Mouse (Mus musculus) embryonic facial prominence, embryonic 14.5 days (tissue): ENCODE data around the gene Apopt1. TPM values are rescaled to one million over a fixed set of nuclear protein-coding genes. Genes with fewer than 3 reads are reported as not detected.

Experiments
- ATAC-seq: fragments of 200-750 bp; cut with Nextera tagmentation; 2 replicates; pipeline ENCODE4 v1.8.0; 2017; ENCODE audit warnings: low read depth, moderate number of reproducible peaks, moderate TSS enrichment
- DNase-seq: peaks from one replicate; pipeline ENCODE4 v3.0.0-alpha.2; 2015; ENCODE audit warnings: low spot score
- H3K27ac ChIP-seq: fragments of 300-500 bp; sonication (generic); replicated peaks from 2 replicates; pipeline ENCODE4 v1.5.1; 2014; ENCODE audit warnings: low read depth, mild to moderate bottlenecking, low read length, moderate library complexity
- H3K27me3 ChIP-seq: fragments of 300-500 bp; sonication (generic); replicated peaks from 2 replicates; pipeline ENCODE4 v1.6.1; 2014; ENCODE audit warnings: low read length; ENCODE audit not compliant: control insufficient read depth, insufficient read depth
- H3K36me3 ChIP-seq: fragments of 300-500 bp; sonication (generic); 2 replicates; pipeline ENCODE4 v1.6.1; 2014; ENCODE audit warnings: low read length, mixed read lengths; ENCODE audit not compliant: control insufficient read depth, insufficient read depth
- H3K4me1 ChIP-seq: fragments of 300-500 bp; sonication (generic); 2 replicates; pipeline ENCODE4 v1.6.1; 2014; ENCODE audit warnings: antibody characterized with exemption, low read length; ENCODE audit not compliant: control insufficient read depth, insufficient read depth
- H3K4me2 ChIP-seq: fragments of 300-500 bp; sonication (generic); 2 replicates; pipeline ENCODE4 v1.6.1; 2014; ENCODE audit warnings: low read depth, mild to moderate bottlenecking, low read length, moderate library complexity, mixed read lengths
- H3K4me3 ChIP-seq: fragments of 300-500 bp; sonication (generic); 2 replicates; pipeline ENCODE4 v1.5.1; 2014; ENCODE audit warnings: low read depth, mild to moderate bottlenecking, low read length
- H3K9ac ChIP-seq: fragments of 300-500 bp; sonication (generic); 2 replicates; pipeline ENCODE4 v1.6.1; 2014; ENCODE audit warnings: low read depth, mild to moderate bottlenecking, low read length, moderate library complexity, mixed read lengths
- H3K9me3 ChIP-seq: fragments of 300-500 bp; sonication (generic); 2 replicates; pipeline ENCODE4 v1.6.1; 2016; ENCODE audit warnings: low read length; ENCODE audit not compliant: control insufficient read depth
- WGBS: fragments of 180-500 bp; shearing (Covaris S2); extraction: QIAGEN DNeasy Blood & Tissue Kit; methylation state at CpG from one replicate; pipeline ENCODE4 v1.1.7; 2014; 5-methylcytosine and 5-hydroxymethylcytosine counted together
- polyA plus RNA-seq: library from polyadenylated mRNA; unstranded; fragments of >200 nt; fragmentation: Nextera tagmentation; extraction: Ambion mirVana; gene quantifications from 2 replicates; pipeline ENCODE4 v1.2.1, GENCODE M21; 2014

The Apopt1 gene
- polyA plus RNA-seq, 1 experiment from 2014 or later: 46.6 TPM

GRCm38 (mm10) chr12:111687350-111688068, 25.6 kb upstream of the Apopt1 start:
- no peaks in the 10 kb centered on the region for H3K27me3 ChIP-seq
- ATAC-seq: peak; percentile 66
- DNase-seq: peak; percentile 78
- 37% methylated on average over 13 of the region's 14 CpGs for WGBS
- 0 out of 2 replicates have a peak, but pooled peaks cover 4% of the 10 kb centered on the region for H3K36me3 ChIP-seq
- no peak overlapping the region for H3K9ac ChIP-seq
- H3K9me3 ChIP-seq: no peaks in the 10 kb centered on the region
- H3K4me1 ChIP-seq: no peaks in the 10 kb centered on the region
- no peak overlapping the region; the same call in 1 of the 2 replicates for H3K27ac ChIP-seq
- no peak overlapping the region for H3K4me3 ChIP-seq
- no peak overlapping the region for H3K4me2 ChIP-seq

- Histone ChIP-seq H3K9me3 (no peaks in the 10 kb centered on the region), H3K27me3 (no peaks in the 10 kb centered on the region), H3K36me3 (no peaks in the 10 kb centered on the region), H3K9ac (no peak overlapping the region), H3K4me3 (no peak overlapping the region), H3K4me2 (no peak overlapping the region), H3K4me1 (peaks cover 1% of the 10 kb centered on the region), H3K27ac (no peak overlapping the region; the same call in 1 of the 2 replicates)
- 14% methylated on average over 2 of the region's 2 CpGs for WGBS
- DNase-seq: no peak
- ATAC-seq: no peak
Observed at GRCm38 (mm10) chr12:111688069-111688428, 25.0 kb upstream of the Apopt1 start.

GRCm38 (mm10) chr12:111689426-111689825, 23.6 kb upstream of the Apopt1 start:
- H3K27me3 ChIP-seq: no peaks in the 10 kb centered on the region
- peaks cover 15% of the 10 kb centered on the region for H3K4me1 ChIP-seq
- no peaks in the 10 kb centered on the region for H3K36me3 ChIP-seq
- no peak overlapping the region for H3K4me2 ChIP-seq
- 83% methylated on average over 11 of the region's 11 CpGs for whole genome bisulfite sequencing
- no peaks in the 10 kb centered on the region for H3K9me3 ChIP-seq
- H3K4me3 ChIP-seq: no peak overlapping the region
- no peak overlapping the region for H3K27ac ChIP-seq
- no peak overlapping the region for H3K9ac ChIP-seq
- no peak for DNase-seq
- no peak for ATAC-seq

GRCm38 (mm10) chr12:111691346-111691872, 21.7 kb upstream of the Apopt1 start:
- no peak overlapping the region for H3K9ac ChIP-seq
- no peaks in the 10 kb centered on the region for H3K36me3 ChIP-seq
- no peaks in the 10 kb centered on the region for H3K27me3 ChIP-seq
- no peak overlapping the region for H3K4me3 ChIP-seq
- 13% methylated on average over 4 of the region's 5 CpGs for WGBS
- H3K4me1 ChIP-seq: peaks cover 23% of the 10 kb centered on the region
- H3K9me3 ChIP-seq: no peaks in the 10 kb centered on the region
- peak; percentile 71 for DNase-seq
- ATAC-seq: peak; percentile 24; the same call in 1 of the 2 replicates
- H3K4me2 ChIP-seq: no peak overlapping the region
- H3K27ac ChIP-seq: peak overlapping the region; percentile 33; the same call in 1 of the 2 replicates

- Histone ChIP-seq H3K36me3 (no peaks in the 10 kb centered on the region), H3K27me3 (no peaks in the 10 kb centered on the region), H3K4me1 (peaks cover 23% of the 10 kb centered on the region), H3K9ac (peak overlapping the region; percentile 10; the same call in 1 of the 2 replicates), H3K9me3 (no peaks in the 10 kb centered on the region), H3K27ac (peak overlapping the region; percentile 66; the same call in 1 of the 2 replicates), H3K4me3 (no peak overlapping the region), H3K4me2 (no peak overlapping the region)
- WGBS: 82% methylated on average over 5 of the region's 5 CpGs
- DNase-seq (no peak), ATAC-seq (no peak)
Observed at GRCm38 (mm10) chr12:111692899-111693298, 20.2 kb upstream of the Apopt1 start.

- 31% methylated on average over 17 of the region's 18 CpGs for whole genome bisulfite sequencing
- H3K4me3 ChIP-seq: no peak overlapping the region
- H3K36me3 ChIP-seq: no peaks in the 10 kb centered on the region
- no peaks in the 10 kb centered on the region for H3K9me3 ChIP-seq
- peak overlapping the region; percentile 66 for H3K27ac ChIP-seq
- DNase-seq: peak; percentile 88
- peak overlapping the region; percentile 51 for H3K9ac ChIP-seq
- ATAC-seq: peak; percentile 79
- H3K4me2 ChIP-seq: peak overlapping the region; percentile 38
- no peaks in the 10 kb centered on the region for H3K27me3 ChIP-seq
- peaks cover 23% of the 10 kb centered on the region for H3K4me1 ChIP-seq
Observed at GRCm38 (mm10) chr12:111693341-111694270, 19.5 kb upstream of the Apopt1 start.

- Histone ChIP-seq H3K27ac (peak overlapping the region; percentile 66; the same call in 1 of the 2 replicates), H3K9ac (peak overlapping the region; percentile 51), H3K9me3 (no peaks in the 10 kb centered on the region), H3K4me3 (no peak overlapping the region), H3K4me1 (peaks cover 23% of the 10 kb centered on the region), H3K4me2 (peak overlapping the region; percentile 38), H3K36me3 (no peaks in the 10 kb centered on the region), H3K27me3 (no peaks in the 10 kb centered on the region)
- DNase-seq (no peak), ATAC-seq (peak; percentile 7)
- WGBS: 12% methylated on average over 10 of the region's 12 CpGs
Observed at GRCm38 (mm10) chr12:111694271-111694781, 18.7 kb upstream of the Apopt1 start.
